Mouse (Mus musculus): Measurements from ENCODE around the gene Frat2. TPM values are rescaled to one million over a fixed set of nuclear protein-coding genes. Genes with fewer than 3 reads are reported as not detected.
A peak's percentile ranks its signal among the peaks of the same experiment; 100 is the strongest.

Frat2 gene
- polyA plus RNA-seq, 1 experiment from 2014 or later = 6.7 TPM

- H3K36me3 ChIP-seq = no peaks in the 10 kb centered on the region
- H3K9me3 ChIP-seq = peaks cover 7% of the 10 kb centered on the region
- no peak for DNase-seq (ENCODE audit: low spot score)
- 0 out of 2 replicates have a peak, but pooled peaks cover 4% of the 10 kb centered on the region for H3K4me1 ChIP-seq (replicated peaks)
- WGBS = 81% methylated on average over 8 of the region's 8 CpGs
- H3K27ac ChIP-seq = no peak overlapping the region
- no peak overlapping the region for H3K4me3 ChIP-seq
- H3K27me3 ChIP-seq (ENCODE audit: insufficient read depth, poor library complexity, severe bottlenecking) = no peaks in the 10 kb centered on the region
Observed at GRCm38 (mm10) chr19:41808104-41808634, 39.8 kb downstream of the Frat2 start.

GRCm38 (mm10) chr19:41807497-41807896, 40.4 kb downstream of the Frat2 start:
- Histone ChIP-seq H3K4me3 (no peak overlapping the region), H3K27me3 (ENCODE audit: insufficient read depth, poor library complexity, severe bottlenecking) (no peaks in the 10 kb centered on the region), H3K27ac (no peak overlapping the region), H3K36me3 (no peaks in the 10 kb centered on the region), H3K9me3 (peaks cover 7% of the 10 kb centered on the region), H3K4me1 (replicated peaks) (0 out of 2 replicates have a peak, but pooled peaks cover 4% of the 10 kb centered on the region)
- 89% methylated on average over 9 of the region's 9 CpGs for WGBS
- no peak for DNase-seq (ENCODE audit: low spot score)

- Histone ChIP-seq H3K4me3 (no peak overlapping the region), H3K27ac (no peak overlapping the region), H3K4me1 (replicated peaks) (peaks cover 11% of the 10 kb centered on the region), H3K9me3 (peaks cover 7% of the 10 kb centered on the region), H3K27me3 (ENCODE audit: insufficient read depth, poor library complexity, severe bottlenecking) (no peaks in the 10 kb centered on the region), H3K36me3 (no peaks in the 10 kb centered on the region)
- WGBS = 85% methylated on average over 4 of the region's 4 CpGs
- no peak for DNase-seq (ENCODE audit: low spot score)
Observed at GRCm38 (mm10) chr19:41805831-41806230, 42.1 kb downstream of the Frat2 start.

- Histone ChIP-seq H3K27me3 (ENCODE audit: insufficient read depth, poor library complexity, severe bottlenecking) (no peaks in the 10 kb centered on the region), H3K27ac (no peak overlapping the region), H3K9me3 (peaks cover 7% of the 10 kb centered on the region), H3K4me3 (no peak overlapping the region), H3K36me3 (no peaks in the 10 kb centered on the region), H3K4me1 (replicated peaks) (peaks cover 19% of the 10 kb centered on the region)
- 45% methylated on average over 7 of the region's 7 CpGs for WGBS
- peak; percentile 28 for DNase-seq (ENCODE audit: low spot score)
Observed at GRCm38 (mm10) chr19:41803322-41803721, 44.6 kb downstream of the Frat2 start.

- no peaks in the 10 kb centered on the region for H3K27me3 ChIP-seq (ENCODE audit: insufficient read depth, poor library complexity, severe bottlenecking)
- under 1% methylated on average over 48 of the region's 48 CpGs for WGBS
- H3K4me1 ChIP-seq (replicated peaks) = peaks cover 19% of the 10 kb centered on the region
- no peaks in the 10 kb centered on the region; the same call in 1 of the 2 replicates for H3K36me3 ChIP-seq
- peak within 1 kb of the TSS; percentile 97 for H3K27ac ChIP-seq
- DNase-seq (ENCODE audit: low spot score) = peak; percentile 90
- H3K4me3 ChIP-seq = peak within 1 kb of the TSS; percentile 84
- H3K9me3 ChIP-seq = peaks cover 7% of the 10 kb centered on the region
Observed at GRCm38 (mm10) chr19:41801742-41802369, 46.1 kb downstream of the Frat2 start, which contains the start of gene Arhgap19. Gene Arhgap19, minus strand, starts transcription at chr19:41802047.

- Histone ChIP-seq H3K27me3 (ENCODE audit: insufficient read depth, poor library complexity, severe bottlenecking) (no peaks in the 10 kb centered on the region), H3K4me3 (peak overlapping the region; percentile 84), H3K9me3 (peaks cover 7% of the 10 kb centered on the region), H3K4me1 (replicated peaks) (peaks cover 21% of the 10 kb centered on the region), H3K36me3 (no peaks in the 10 kb centered on the region; the same call in 1 of the 2 replicates), H3K27ac (peak overlapping the region; percentile 97)
- WGBS = 8% methylated on average over 26 of the region's 26 CpGs
- no peak for DNase-seq (ENCODE audit: low spot score)
Observed at GRCm38 (mm10) chr19:41800986-41801741, 46.8 kb downstream of the Frat2 start.

GRCm38 (mm10) chr19:41800451-41800850, 47.5 kb downstream of the Frat2 start:
- Histone ChIP-seq H3K4me3 (peak overlapping the region; percentile 84), H3K4me1 (replicated peaks) (peaks cover 22% of the 10 kb centered on the region), H3K27ac (0 out of 2 replicates have a peak overlapping the region, but pooled peaks have one; percentile 17), H3K27me3 (ENCODE audit: insufficient read depth, poor library complexity, severe bottlenecking) (no peaks in the 10 kb centered on the region), H3K9me3 (0 out of 2 replicates have a peak, but pooled peaks cover under 1% of the 10 kb centered on the region), H3K36me3 (no peaks in the 10 kb centered on the region; the same call in 1 of the 2 replicates)
- no peak for DNase-seq (ENCODE audit: low spot score)
- WGBS = 61% methylated on average over 6 of the region's 6 CpGs

GRCm38 (mm10) chr19:41797536-41797935, 50.4 kb downstream of the Frat2 start:
- no peak overlapping the region for H3K27ac ChIP-seq
- H3K9me3 ChIP-seq = no peaks in the 10 kb centered on the region
- 92% methylated on average over 6 of the region's 6 CpGs for WGBS
- DNase-seq (ENCODE audit: low spot score) = no peak
- no peaks in the 10 kb centered on the region for H3K27me3 ChIP-seq (ENCODE audit: insufficient read depth, poor library complexity, severe bottlenecking)
- peaks cover 22% of the 10 kb centered on the region for H3K4me1 ChIP-seq (replicated peaks)
- no peak overlapping the region for H3K4me3 ChIP-seq
- no peaks in the 10 kb centered on the region; the same call in 1 of the 2 replicates for H3K36me3 ChIP-seq

GRCm38 (mm10) chr19:41796789-41797327, 51.1 kb downstream of the Frat2 start:
- Histone ChIP-seq H3K27ac (no peak overlapping the region), H3K27me3 (ENCODE audit: insufficient read depth, poor library complexity, severe bottlenecking) (no peaks in the 10 kb centered on the region), H3K36me3 (peaks cover 1% of the 10 kb centered on the region; the same call in 1 of the 2 replicates), H3K4me1 (replicated peaks) (peaks cover 18% of the 10 kb centered on the region), H3K9me3 (no peaks in the 10 kb centered on the region), H3K4me3 (no peak overlapping the region)
- WGBS = 84% methylated on average over 12 of the region's 12 CpGs
- no peak for DNase-seq (ENCODE audit: low spot score)

- H3K27ac ChIP-seq = no peak overlapping the region
- DNase-seq (ENCODE audit: low spot score) = no peak
- peaks cover 18% of the 10 kb centered on the region for H3K4me1 ChIP-seq (replicated peaks)
- no peaks in the 10 kb centered on the region for H3K9me3 ChIP-seq
- no peak overlapping the region for H3K4me3 ChIP-seq
- peaks cover 7% of the 10 kb centered on the region for H3K36me3 ChIP-seq
- WGBS = 82% methylated on average over 3 of the region's 3 CpGs
- no peaks in the 10 kb centered on the region for H3K27me3 ChIP-seq (ENCODE audit: insufficient read depth, poor library complexity, severe bottlenecking)
Observed at GRCm38 (mm10) chr19:41796148-41796760, 51.7 kb downstream of the Frat2 start.
